Mouse (Mus musculus) spleen, adult 2 months (tissue): ENCODE results near the gene Clip1.
A peak's percentile ranks its signal among the peaks of the same experiment; 100 is the strongest.

Source experiments
- CTCF ChIP-seq: fragments of 200-500 bp; IDR thresholded peaks from 2 replicates; pipeline ENCODE4 v1.5.1; 2011; ENCODE audit warnings: mild to moderate bottlenecking, inconsistent platforms; ENCODE audit not compliant: insufficient read depth, insufficient read length, insufficient replicate concordance; ENCODE audit errors: extremely low read depth
- POLR2A ChIP-seq: fragments of 200-500 bp; IDR thresholded peaks from 2 replicates; pipeline ENCODE4 v1.6.1; 2011; ENCODE audit warnings: low read depth, low read length, inconsistent platforms

DNA sequence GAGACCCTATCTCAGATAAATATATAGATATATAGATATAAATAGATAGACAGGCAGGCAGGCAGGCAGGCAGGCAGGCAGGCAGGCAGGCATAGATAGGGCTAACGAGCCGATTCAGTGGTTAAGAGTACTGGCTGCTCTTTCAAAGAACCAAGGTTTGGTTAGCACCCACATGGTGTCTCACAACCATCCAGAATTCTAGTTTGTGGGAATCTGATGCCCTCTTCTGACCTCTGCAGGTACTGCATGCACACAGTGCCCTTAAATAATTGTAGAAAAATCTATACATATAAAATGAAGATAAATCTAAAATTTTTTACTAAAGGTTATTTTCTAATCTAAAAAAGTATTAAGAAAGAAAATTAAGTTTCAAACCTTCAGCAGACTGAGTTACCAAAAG is 65.9 kb downstream of the Clip1 start:
- TF ChIP-seq POLR2A (no peak), CTCF (peak; percentile 16; the same call in 1 of the 2 replicates)
